Comparison of ENCODE assay signal across 16 mouse cellular contexts in genomic region chr11:62045964-62046363, GRCm38 (mm10).
"Had no signal": no experiment of that assay in that cellular context is flagged by ENCODE, and none has a peak within 500 bp of the region (broad histone marks: within the 10 kb centered on the region; RNA-seq: fewer than 3 reads in every experiment).

No protein-coding gene starts in this region.

- H3K4me3 ChIP-seq: neural tube, embryonic 13.5 days; neural tube, embryonic 15.5 days; stomach, embryonic 15.5 days had no signal

- H3K4me2 ChIP-seq: neural tube, embryonic 13.5 days; neural tube, embryonic 15.5 days; stomach, embryonic 15.5 days had no signal

- DNase-seq: retina, postnatal 1 day; right cerebral cortex, adult 18-20 months; right cerebral cortex, postnatal 14 days; right cerebral cortex, postnatal 25 days; right cerebral cortex, postnatal 4 days; spleen, adult 18-20 months; thymus, adult 18-20 months; thymus, adult 2 months; thymus, postnatal 14 days; thymus, postnatal 25 days; thymus, postnatal 36 days; thymus, postnatal 4 days had no signal

- H3K27me3 ChIP-seq: neural tube, embryonic 13.5 days; neural tube, embryonic 15.5 days; stomach, embryonic 15.5 days had no signal

- H3K4me1 ChIP-seq: neural tube, embryonic 13.5 days; neural tube, embryonic 15.5 days; stomach, embryonic 15.5 days had no signal

- H3K9ac ChIP-seq: neural tube, embryonic 13.5 days; neural tube, embryonic 15.5 days; stomach, embryonic 15.5 days had no signal

- H3K36me3 ChIP-seq: neural tube, embryonic 13.5 days; neural tube, embryonic 15.5 days; stomach, embryonic 15.5 days had no signal

- H3K27ac ChIP-seq: neural tube, embryonic 13.5 days; neural tube, embryonic 15.5 days; stomach, embryonic 15.5 days; stomach, postnatal 0 days had no signal

- H3K9me3 ChIP-seq: neural tube, embryonic 13.5 days; neural tube, embryonic 15.5 days; stomach, embryonic 15.5 days had no signal
